Mouse (Mus musculus) midbrain, embryonic 10.5 days (tissue): Measurements from ENCODE around the gene Rab3a. TPM values are rescaled to one million over a fixed set of nuclear protein-coding genes. Genes with fewer than 3 reads are reported as not detected.

Experiments used
- DNase-seq: peaks from one replicate; pipeline ENCODE4 v3.0.0-alpha.2; 2017; ENCODE audit warnings: low spot score
- H3K27ac ChIP-seq: fragments of 300-500 bp; sonication (generic); replicated peaks from 2 replicates; pipeline ENCODE4 v1.5.1; 2016; ENCODE audit warnings: mild to moderate bottlenecking
- H3K27me3 ChIP-seq: fragments of 300-500 bp; sonication (generic); 2 replicates; pipeline ENCODE4 v1.6.1; 2016; ENCODE audit warnings: low read depth, mild to moderate bottlenecking; ENCODE audit not compliant: poor library complexity, severe bottlenecking
- H3K36me3 ChIP-seq: fragments of 300-500 bp; sonication (generic); 2 replicates; pipeline ENCODE4 v1.6.1; 2016; ENCODE audit warnings: mild to moderate bottlenecking, moderate library complexity
- H3K4me1 ChIP-seq: fragments of 300-500 bp; sonication (generic); 2 replicates; pipeline ENCODE4 v1.6.1; 2016
- H3K4me3 ChIP-seq: fragments of 300-500 bp; sonication (generic); 2 replicates; pipeline ENCODE4 v1.5.1; 2016; ENCODE audit warnings: mild to moderate bottlenecking, moderate library complexity
- H3K9me3 ChIP-seq: fragments of 300-500 bp; sonication (generic); replicated peaks from 2 replicates; pipeline ENCODE4 v1.6.1; 2016; ENCODE audit warnings: mild to moderate bottlenecking
- WGBS: fragments of 180-500 bp; shearing (Covaris S2); methylation state at CpG from one replicate; pipeline ENCODE4 v1.1.7; 2016; 5-methylcytosine and 5-hydroxymethylcytosine counted together
- polyA plus RNA-seq: library from polyadenylated mRNA; unstranded; fragments of >200 nt; fragmentation: Nextera tagmentation; extraction: Ambion mirVana; gene quantifications from 2 replicates; pipeline ENCODE4 v1.2.1, GENCODE M21; 2016

The Rab3a gene
- polyA plus RNA-seq, 1 experiment from 2014 or later: 17.2 TPM

DNA sequence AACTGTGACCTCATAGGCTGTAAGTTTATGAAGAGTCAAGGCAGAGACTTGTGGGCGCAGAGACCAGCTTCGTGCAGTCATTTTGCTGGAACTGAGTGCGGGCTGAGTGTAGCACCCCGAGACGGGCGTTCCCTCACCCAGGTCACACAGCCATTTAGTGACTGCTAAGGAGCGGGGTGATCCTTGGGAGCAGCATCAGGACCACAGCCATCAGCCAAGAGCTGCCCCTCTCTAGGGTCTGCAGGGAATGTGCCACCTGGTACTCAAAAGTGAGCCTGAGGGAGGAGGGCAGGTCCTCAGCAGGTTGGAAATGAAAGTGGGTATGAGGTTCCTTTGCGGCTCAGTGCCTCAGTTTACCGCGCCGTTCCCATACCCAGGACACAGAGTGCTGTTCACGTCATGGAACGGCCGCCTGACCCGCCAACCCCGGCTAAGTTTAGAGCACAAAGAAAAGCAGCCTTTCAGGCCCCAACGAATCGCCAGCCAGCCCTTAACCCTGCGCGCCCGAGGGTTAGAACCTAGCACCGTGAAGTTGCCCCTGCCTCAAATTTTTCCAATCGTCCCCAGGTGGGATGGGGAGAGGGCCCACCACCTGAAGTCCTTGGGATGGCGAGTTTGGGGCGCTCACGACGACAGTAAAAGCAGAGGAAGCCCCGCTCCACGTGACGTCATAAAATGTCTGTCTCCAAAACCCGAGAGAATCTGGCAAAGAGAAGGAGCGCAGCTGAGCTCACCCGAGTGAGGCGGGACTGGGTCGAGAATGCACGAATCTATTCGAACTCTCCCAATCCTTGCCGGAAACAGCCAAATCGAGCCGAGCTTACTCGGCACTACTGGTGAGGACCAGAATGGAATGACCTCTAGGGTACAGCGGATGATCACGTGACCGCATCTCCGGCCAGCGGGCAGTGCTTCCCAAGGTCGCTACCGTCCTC, 10.6 kb upstream of the Rab3a start:
- Histone ChIP-seq H3K9me3 (no peaks in the 10 kb centered on the region), H3K4me1 (peaks cover 20% of the 10 kb centered on the region), H3K4me3 (peak overlapping the region; percentile 50), H3K27ac (peak overlapping the region; percentile 73), H3K36me3 (no peaks in the 10 kb centered on the region), H3K27me3 (peaks cover 90% of the 10 kb centered on the region)
- DNase-seq: peak; percentile 58
- WGBS: 4% methylated on average over 48 of the region's 48 CpGs

DNA sequence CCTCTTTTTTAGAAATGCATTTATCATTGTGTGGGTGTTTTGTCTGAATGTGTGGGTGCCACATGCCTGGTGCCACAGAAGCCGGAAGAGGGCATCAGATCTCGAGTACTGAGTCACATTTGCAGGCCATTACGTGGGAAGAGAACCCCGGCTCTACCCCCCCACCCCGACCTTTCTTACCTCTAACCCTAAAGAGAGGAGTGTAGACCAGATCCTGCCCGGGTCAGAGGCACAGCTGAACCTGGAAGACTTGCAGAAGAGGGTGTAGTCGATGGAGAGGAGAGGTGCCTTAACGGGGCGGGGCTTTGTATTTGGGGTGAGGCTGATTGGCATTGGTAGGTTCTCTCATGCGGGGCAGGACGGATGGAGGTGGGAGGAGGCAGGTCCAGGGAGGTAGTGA, 9.7 kb upstream of the Rab3a start:
- Histone ChIP-seq H3K9me3 (no peaks in the 10 kb centered on the region), H3K36me3 (no peaks in the 10 kb centered on the region), H3K27ac (no peak overlapping the region), H3K4me1 (peaks cover 20% of the 10 kb centered on the region), H3K27me3 (peaks cover 96% of the 10 kb centered on the region), H3K4me3 (no peak overlapping the region)
- WGBS: 55% methylated on average over 11 of the region's 11 CpGs
- no peak for DNase-seq

DNA sequence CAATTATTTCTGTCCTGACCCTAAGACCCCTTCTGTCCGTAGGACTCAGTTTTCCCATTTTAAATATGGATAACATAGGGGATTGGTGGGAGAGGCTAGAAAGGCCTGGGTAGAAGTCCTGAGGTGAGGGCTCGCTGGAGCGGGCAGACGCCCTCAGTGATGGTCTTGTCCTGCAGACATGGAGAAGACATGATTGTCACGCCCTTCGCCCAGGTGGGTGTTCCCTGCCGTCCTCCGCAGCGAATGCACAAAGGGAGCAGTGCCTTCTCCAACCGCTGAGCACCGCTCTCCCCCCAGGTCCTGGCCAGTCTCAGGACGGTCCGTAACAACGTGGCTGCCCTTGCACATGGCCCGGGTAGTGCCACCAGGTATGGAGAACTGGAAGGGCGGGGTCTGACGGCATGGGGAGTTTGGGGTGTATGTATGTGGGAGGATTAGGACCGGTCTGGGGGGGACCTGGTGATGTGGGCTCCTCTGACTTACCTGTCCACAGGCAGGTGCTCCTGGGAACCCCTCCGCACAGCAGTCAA, 8.7 kb upstream of the Rab3a start:
- Histone ChIP-seq H3K27me3 (peaks cover 87% of the 10 kb centered on the region), H3K27ac (no peak overlapping the region)
- DNase-seq: no peak

DNA sequence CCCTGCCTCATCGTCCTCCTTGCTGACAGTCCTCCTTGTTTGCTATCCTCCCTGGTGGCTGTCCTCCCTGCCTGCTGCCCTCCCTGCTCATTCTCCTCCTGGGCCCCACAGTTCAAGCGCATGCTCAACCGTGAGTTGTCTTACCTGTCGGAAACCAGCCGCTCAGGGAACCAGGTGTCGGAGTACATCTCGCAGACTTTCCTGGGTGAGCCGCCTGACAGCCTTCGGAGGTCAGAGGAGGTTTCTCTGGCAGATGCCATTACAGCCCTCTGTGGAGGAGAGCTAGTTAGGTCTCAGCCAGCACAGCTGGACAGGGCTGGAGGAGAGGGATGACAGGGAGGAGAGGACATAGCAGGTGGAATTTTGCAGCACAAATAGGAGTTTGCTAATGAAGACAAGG, 7.8 kb upstream of the Rab3a start:
- DNase-seq: no peak
- H3K36me3 ChIP-seq: no peaks in the 10 kb centered on the region
- no peaks in the 10 kb centered on the region for H3K9me3 ChIP-seq
- peaks cover 20% of the 10 kb centered on the region for H3K4me1 ChIP-seq
- H3K27ac ChIP-seq: no peak overlapping the region
- H3K4me3 ChIP-seq: no peak overlapping the region
- peaks cover 78% of the 10 kb centered on the region for H3K27me3 ChIP-seq
- 81% methylated on average over 9 of the region's 9 CpGs for WGBS

More for the DNA sequence above, 8.7 kb upstream of the Rab3a start:
- 59% methylated on average over 19 of the region's 19 CpGs for WGBS
- Histone ChIP-seq H3K9me3 (no peaks in the 10 kb centered on the region), H3K4me1 (peaks cover 20% of the 10 kb centered on the region), H3K36me3 (no peaks in the 10 kb centered on the region), H3K4me3 (no peak overlapping the region)

DNA sequence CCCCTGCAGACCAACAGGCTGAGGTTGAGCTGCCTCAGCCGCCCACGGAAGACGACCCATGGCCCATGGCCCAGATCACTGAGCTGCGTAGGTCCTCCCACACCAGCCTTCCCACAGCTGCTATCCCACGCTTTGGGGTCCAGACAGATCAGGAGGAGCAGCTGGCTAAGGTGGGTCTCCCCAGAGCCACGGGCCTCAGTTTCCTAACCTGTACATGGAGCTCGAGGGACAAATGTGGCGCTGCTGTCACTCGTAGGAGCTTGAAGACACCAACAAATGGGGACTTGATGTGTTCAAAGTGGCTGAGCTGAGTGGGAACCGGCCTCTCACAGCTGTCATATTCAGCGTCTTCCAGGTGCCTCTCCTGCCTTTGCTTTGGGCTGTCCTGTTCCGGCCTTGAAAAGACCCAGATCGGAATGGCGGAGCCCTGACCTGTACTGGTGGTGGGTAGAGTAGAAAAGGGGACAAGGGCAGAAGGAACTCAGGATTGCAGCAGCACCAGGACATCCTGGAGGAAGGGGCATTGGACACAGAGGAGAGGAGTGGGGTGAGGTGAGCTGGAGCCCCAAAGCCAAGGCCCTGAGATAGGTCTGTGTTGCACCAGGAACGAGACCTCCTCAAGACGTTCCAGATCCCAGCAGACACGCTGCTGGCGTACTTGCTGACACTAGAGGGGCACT, 7.1 kb upstream of the Rab3a start:
- H3K27me3 ChIP-seq: peaks cover 71% of the 10 kb centered on the region
- DNase-seq: no peak
- 85% methylated on average over 18 of the region's 18 CpGs for WGBS

DNA sequence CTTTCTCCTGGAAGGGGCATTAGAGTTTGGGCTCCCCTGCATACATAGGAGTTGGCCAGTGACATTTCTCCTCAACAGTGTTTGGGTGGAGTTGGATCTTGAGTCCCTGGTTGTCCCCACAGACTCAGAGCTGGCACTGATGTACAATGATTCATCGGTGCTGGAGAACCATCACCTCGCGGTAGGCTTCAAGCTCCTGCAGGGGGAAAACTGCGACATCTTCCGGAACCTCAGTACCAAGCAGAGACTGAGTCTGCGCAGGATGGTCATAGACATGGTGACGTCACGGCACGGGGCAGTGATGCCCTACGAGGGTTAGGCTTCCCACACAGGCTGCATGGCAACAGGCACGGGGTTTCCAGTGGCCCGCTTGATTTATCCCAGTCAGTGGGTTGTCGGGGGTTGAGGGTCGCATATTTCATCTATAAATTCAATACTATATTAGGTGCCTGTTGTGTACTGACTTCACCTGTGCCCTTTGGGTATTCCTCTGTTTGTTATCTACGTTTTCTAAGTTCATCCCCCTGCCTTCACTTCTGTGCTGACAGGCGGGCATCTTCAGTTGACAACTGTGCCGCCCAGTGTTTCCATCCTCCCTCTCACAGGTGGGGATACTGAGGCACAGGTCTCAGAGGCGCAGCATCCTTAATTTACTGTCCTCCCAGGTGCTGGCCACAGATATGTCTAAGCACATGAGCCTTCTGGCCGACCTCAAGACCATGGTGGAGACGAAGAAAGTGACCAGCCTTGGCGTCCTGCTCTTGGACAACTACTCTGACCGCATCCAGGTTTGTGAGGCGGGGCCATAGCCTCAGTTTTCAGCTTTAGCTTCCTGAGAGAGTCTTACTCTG, 6.0 kb upstream of the Rab3a start:
- Histone ChIP-seq H3K36me3 (no peaks in the 10 kb centered on the region), H3K9me3 (no peaks in the 10 kb centered on the region), H3K4me3 (no peak overlapping the region), H3K27me3 (peaks cover 65% of the 10 kb centered on the region), H3K27ac (no peak overlapping the region), H3K4me1 (peaks cover 19% of the 10 kb centered on the region)
- WGBS: 89% methylated on average over 23 of the region's 23 CpGs
- DNase-seq: no peak

More for the DNA sequence above, 7.1 kb upstream of the Rab3a start:
- no peak overlapping the region for H3K27ac ChIP-seq
- no peak overlapping the region for H3K4me3 ChIP-seq
- H3K36me3 ChIP-seq: no peaks in the 10 kb centered on the region
- peaks cover 20% of the 10 kb centered on the region for H3K4me1 ChIP-seq
- no peaks in the 10 kb centered on the region for H3K9me3 ChIP-seq

DNA sequence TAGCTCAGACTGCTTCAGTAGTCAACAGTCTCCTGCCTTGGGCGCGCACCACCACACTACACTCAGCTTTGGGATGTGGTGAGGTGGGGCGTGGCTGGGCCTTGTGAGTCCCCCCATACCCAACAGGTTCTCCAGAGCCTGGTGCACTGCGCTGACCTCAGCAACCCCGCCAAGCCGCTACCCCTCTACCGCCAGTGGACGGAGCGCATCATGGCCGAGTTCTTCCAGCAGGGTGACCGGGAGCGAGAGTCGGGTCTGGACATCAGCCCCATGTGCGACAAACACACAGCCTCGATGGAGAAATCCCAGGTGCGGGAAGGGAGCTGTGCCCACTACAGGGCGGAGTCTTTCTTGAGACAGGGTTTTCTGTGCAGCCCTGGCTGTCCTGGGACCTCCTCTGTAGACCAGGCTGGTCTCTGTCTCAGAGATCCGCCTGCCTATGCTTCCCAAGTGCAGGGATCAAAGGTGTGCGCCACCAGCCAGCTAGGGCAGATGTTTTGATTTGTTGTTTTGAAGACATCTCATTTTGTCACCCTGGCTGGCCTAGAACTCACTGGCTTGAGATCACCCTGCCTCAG, 5.3 kb upstream of the Rab3a start:
- no peaks in the 10 kb centered on the region for H3K9me3 ChIP-seq

DNA sequence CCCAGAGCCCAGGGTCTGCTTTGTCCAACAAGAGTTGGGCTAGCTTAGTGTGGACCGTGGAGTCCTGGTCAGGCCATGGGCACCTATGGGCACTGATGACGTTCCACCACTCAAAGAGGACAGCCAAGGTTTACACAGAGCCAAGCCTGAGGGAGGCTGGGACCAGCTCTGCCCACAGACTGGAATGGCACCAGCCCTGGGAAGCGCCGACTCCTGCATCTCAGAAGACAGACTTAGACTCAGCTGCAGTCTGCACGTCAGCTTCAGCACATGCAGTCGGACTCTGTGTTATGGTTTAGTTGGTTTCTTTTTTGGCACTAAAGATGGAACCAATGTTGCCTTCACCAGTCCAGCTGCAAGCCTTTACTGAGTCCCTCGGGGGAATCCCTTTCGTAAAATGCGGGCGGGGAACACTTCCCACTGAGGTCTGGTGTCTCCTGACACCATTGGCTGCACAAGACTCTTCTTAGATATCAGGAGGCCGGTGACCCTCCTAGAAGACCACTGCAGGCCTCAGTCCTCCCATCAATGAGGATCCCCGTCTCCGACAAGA, 4.3 kb upstream of the Rab3a start:
- WGBS: 88% methylated on average over 13 of the region's 13 CpGs
- no peaks in the 10 kb centered on the region for H3K9me3 ChIP-seq
- no peak overlapping the region for H3K27ac ChIP-seq
- H3K27me3 ChIP-seq: peaks cover 50% of the 10 kb centered on the region
- H3K4me1 ChIP-seq: peaks cover 24% of the 10 kb centered on the region
- 0 out of 2 replicates have a peak overlapping the region, but pooled peaks have one; percentile 2 for H3K4me3 ChIP-seq
- H3K36me3 ChIP-seq: no peaks in the 10 kb centered on the region
- no peak for DNase-seq

More for the DNA sequence above, 5.3 kb upstream of the Rab3a start:
- Histone ChIP-seq H3K27me3 (peaks cover 58% of the 10 kb centered on the region), H3K36me3 (no peaks in the 10 kb centered on the region), H3K4me3 (no peak overlapping the region), H3K27ac (no peak overlapping the region), H3K4me1 (peaks cover 17% of the 10 kb centered on the region)
- WGBS: 85% methylated on average over 19 of the region's 19 CpGs
- DNase-seq: no peak

DNA sequence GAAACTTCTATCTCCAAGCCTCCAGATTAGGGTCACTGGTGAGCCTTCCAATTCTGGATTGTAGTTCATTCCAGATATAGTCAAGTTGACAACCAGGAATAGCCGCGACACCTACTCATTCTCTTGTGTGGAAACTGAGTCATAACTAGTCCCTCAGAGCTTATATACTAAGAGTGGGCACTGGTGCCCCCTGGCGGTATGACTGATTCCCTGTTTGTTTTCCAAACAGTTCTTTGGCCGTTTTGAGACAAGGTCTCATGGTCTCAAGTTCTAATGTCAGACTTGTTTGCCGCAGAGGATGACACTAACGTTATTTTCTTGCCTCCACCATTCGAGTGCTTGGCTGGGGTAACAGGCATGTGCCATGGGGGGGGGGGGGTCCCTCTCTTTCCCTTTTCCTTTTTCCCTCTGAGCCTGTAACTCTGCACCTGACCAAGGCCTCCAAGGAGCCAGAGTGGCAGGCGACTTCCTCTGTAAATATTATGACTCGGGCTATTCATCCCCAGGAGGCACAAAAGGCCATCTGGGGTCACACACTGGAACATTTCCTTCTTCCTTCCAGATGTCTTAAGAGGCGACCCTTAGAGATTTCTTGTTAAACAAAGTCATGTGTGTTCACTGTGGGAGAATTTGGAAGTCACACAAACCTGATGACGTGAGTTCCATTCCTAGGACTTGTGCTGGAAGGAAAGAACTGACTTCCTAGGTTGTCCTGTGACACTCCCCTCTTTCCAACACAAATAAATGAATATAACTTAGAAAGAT, 2.3 kb upstream of the Rab3a start:
- 39% methylated on average over 11 of the region's 11 CpGs for whole genome bisulfite sequencing
- peak; percentile 61 for DNase-seq
- H3K9me3 ChIP-seq: no peaks in the 10 kb centered on the region
- H3K27me3 ChIP-seq: peaks cover 43% of the 10 kb centered on the region
- H3K36me3 ChIP-seq: peaks cover 12% of the 10 kb centered on the region
- H3K4me3 ChIP-seq: no peak overlapping the region
- no peak overlapping the region for H3K27ac ChIP-seq
- H3K4me1 ChIP-seq: peaks cover 32% of the 10 kb centered on the region

DNA sequence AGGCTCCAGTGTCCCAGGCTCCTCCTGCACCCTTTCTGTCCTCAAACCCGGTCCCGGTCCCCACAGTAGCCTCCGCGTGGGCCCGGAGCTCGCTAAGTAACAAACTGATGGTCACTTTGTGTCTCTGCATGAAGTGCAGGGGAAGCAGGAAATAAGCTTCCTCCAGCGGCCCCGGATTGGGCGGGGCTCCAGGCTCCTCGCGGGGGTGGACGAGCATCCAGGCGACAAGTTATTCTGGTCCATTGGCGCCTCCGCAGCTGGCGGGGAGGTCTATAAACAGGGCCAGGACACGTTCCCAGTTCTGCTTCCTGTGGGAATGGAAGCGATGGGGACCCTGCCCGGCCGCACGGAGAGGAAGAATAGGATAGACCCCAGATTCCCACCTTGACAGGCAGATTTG, 1.3 kb upstream of the Rab3a start:
- Histone ChIP-seq H3K9me3 (no peaks in the 10 kb centered on the region), H3K27ac (no peak overlapping the region; the same call in 1 of the 2 replicates), H3K27me3 (peaks cover 34% of the 10 kb centered on the region), H3K4me3 (peak overlapping the region; percentile 16; the same call in 1 of the 2 replicates), H3K4me1 (peaks cover 32% of the 10 kb centered on the region), H3K36me3 (peaks cover 22% of the 10 kb centered on the region)
- no peak for DNase-seq
- 38% methylated on average over 21 of the region's 21 CpGs for whole genome bisulfite sequencing
